Mouse (Mus musculus) B cell, adult 67 days (primary cell): ENCODE data around the gene Fbxl8. TPM values are rescaled to one million over a fixed set of nuclear protein-coding genes. Genes with fewer than 3 reads are reported as not detected.

ENCODE experiments used
- total RNA-seq, 2 experiments: library from RNA; stranded (reverse); gene quantifications; 4 replicates each; pipeline ENCODE4 v1.2.4; 2023

Gene Fbxl8
- total RNA-seq: 10 to 100 TPM in 1 of 2 experiments, 1 to 10 TPM in 1; 9.8 to 11.9 TPM

GRCm38 (mm10) chr8:105264024-105264982 lies at the start of gene Fbxl8, which contains the start of gene Tradd:
Fbxl8 (plus strand) TSS chr8:105264648.
Tradd (minus strand) TSS chr8:105264609.

GRCm38 (mm10) chr8:105224413-105225271 lies 39.8 kb upstream of the Fbxl8 start, which contains the start of gene D230025D16Rik:
D230025D16Rik (plus strand) TSS chr8:105225145.

GRCm38 (mm10) chr8:105254966-105255350 lies 9.5 kb upstream of the Fbxl8 start, which contains the start of gene B3gnt9:
B3gnt9 (minus strand) TSS chr8:105255153.

GRCm38 (mm10) chr8:105269461-105269947 lies 5.1 kb downstream of the Fbxl8 start, which contains the start of gene Hsf4:
Hsf4 (plus strand) TSS chr8:105269801.

GRCm38 (mm10) chr8:105275840-105276239 lies 11.4 kb downstream of the Fbxl8 start, which contains the start of gene Nol3:
Nol3 (plus strand) TSS chr8:105276140.

GRCm38 (mm10) chr8:105289805-105290460 lies 25.5 kb downstream of the Fbxl8 start, which contains the start of gene 4931428F04Rik:
4931428F04Rik (minus strand) TSS chr8:105289864.

GRCm38 (mm10) chr8:105295895-105296573 lies 31.6 kb downstream of the Fbxl8 start, which contains the start of gene Exoc3l:
Exoc3l (minus strand) TSS chr8:105296101.

GRCm38 (mm10) chr8:105297511-105298192 lies 33.2 kb downstream of the Fbxl8 start, which contains the start of gene E2f4:
E2f4 (plus strand) TSS chr8:105297663.

GRCm38 (mm10) chr8:105305211-105306145 lies 41.0 kb downstream of the Fbxl8 start, which contains the start of gene Elmo3:
Elmo3 (plus strand) TSS chr8:105305601.

Other genes with a start within 250 kb of the Fbxl8 start
- gene Ces3a, start 216.0 kb upstream of the Fbxl8 start, total RNA-seq: not detected
- gene Ces3b, start 180.9 kb upstream of the Fbxl8 start, total RNA-seq: not detected
- gene Ces4a, start 132.8 kb upstream of the Fbxl8 start, total RNA-seq: not detected
- 10 to 100 TPM; 96.5 to 98.2 TPM for gene Cbfb, start 94.0 kb upstream of the Fbxl8 start, total RNA-seq
- gene D230025D16Rik, start 39.5 kb upstream of the Fbxl8 start, total RNA-seq: 10 to 100 TPM; 20.0 to 24.8 TPM
- 1 to 10 TPM; 1.1 to 1.7 TPM for gene B3gnt9, start 9.5 kb upstream of the Fbxl8 start, total RNA-seq
- gene Tradd, start within 50 bp of the Fbxl8 start, total RNA-seq: 10 to 100 TPM; 25.4 to 28.9 TPM
- gene Hsf4, start 5.2 kb downstream of the Fbxl8 start, total RNA-seq: under 1 TPM in 1 of 2 experiments, not detected in 1; 0.59 TPM
- gene Nol3, start 11.5 kb downstream of the Fbxl8 start, total RNA-seq: not detected
- gene 4931428F04Rik, start 25.2 kb downstream of the Fbxl8 start, total RNA-seq: 1 to 10 TPM; 5.4 to 5.9 TPM
- 1 to 10 TPM; 1.3 to 2.1 TPM for gene Exoc3l, start 31.5 kb downstream of the Fbxl8 start, total RNA-seq
- 10 to 100 TPM; 96.4 to 98.1 TPM for gene E2f4, start 33.0 kb downstream of the Fbxl8 start, total RNA-seq
- 1 to 10 TPM; 3.6 to 5.5 TPM for gene Elmo3, start 41.0 kb downstream of the Fbxl8 start, total RNA-seq
- gene Lrrc29, start 61.6 kb downstream of the Fbxl8 start, total RNA-seq: 10 to 100 TPM in 1 of 2 experiments, 1 to 10 TPM in 1; 5.4 to 13.3 TPM
- gene Tmem208, start 61.7 kb downstream of the Fbxl8 start, total RNA-seq: 10 to 100 TPM; 28.9 to 33.3 TPM
- 10 to 100 TPM; 39.5 to 39.7 TPM for gene Fhod1, start 83.3 kb downstream of the Fbxl8 start, total RNA-seq
- 1 to 10 TPM in 1 of 2 experiments, under 1 TPM in 1; 0.89 to 1.5 TPM for gene Slc9a5, start 84.2 kb downstream of the Fbxl8 start, total RNA-seq
- gene Plekhg4, start 108.6 kb downstream of the Fbxl8 start, total RNA-seq: not detected
- gene Kctd19, start 148.9 kb downstream of the Fbxl8 start, total RNA-seq: not detected
- gene Lrrc36, start 148.9 kb downstream of the Fbxl8 start, total RNA-seq: not detected
- gene Tppp3, start 206.9 kb downstream of the Fbxl8 start, total RNA-seq: 1 to 10 TPM in 1 of 2 experiments, under 1 TPM in 1; 0.56 to 1.3 TPM
- gene Zdhhc1, start 232.3 kb downstream of the Fbxl8 start, total RNA-seq: 1 to 10 TPM; 4.0 to 5.3 TPM